In genomic region chr5:122165233-122165915, GRCm38 (mm10) we compare ENCODE assay signal across 10 mouse cellular contexts. TPM values are rescaled to one million over a fixed set of nuclear protein-coding genes. Genes with fewer than 3 reads are reported as not detected.
A peak's percentile ranks its signal among the peaks of the same experiment; 100 is the strongest.
DNase-seq lines count a peak whose midpoint lies in the region; ATAC-seq lines count a peak whose summit lies in the region.
"Had no signal": no experiment of that assay in that cellular context is flagged by ENCODE, and none has a peak within 500 bp of the region (broad histone marks: within the 10 kb centered on the region; RNA-seq: fewer than 3 reads in every experiment).

No protein-coding gene starts in this region.

- H3K4me2 ChIP-seq in forebrain, embryonic 13.5 days = peak overlapping the region; percentile 11
- H3K4me2 ChIP-seq: liver, embryonic 15.5 days; stomach, embryonic 15.5 days had no signal

- no peaks in the 10 kb centered on the region for H3K9me3 ChIP-seq in heart, embryonic 10.5 days
- no peaks in the 10 kb centered on the region for H3K9me3 ChIP-seq in forebrain, embryonic 13.5 days (replicated peaks)
- H3K9me3 ChIP-seq: liver, embryonic 15.5 days; stomach, embryonic 15.5 days had no signal

- H3K27me3 ChIP-seq in heart, embryonic 10.5 days (ENCODE audit: insufficient read depth, poor library complexity, severe bottlenecking) = no peaks in the 10 kb centered on the region
- no peaks in the 10 kb centered on the region for H3K27me3 ChIP-seq in forebrain, embryonic 13.5 days
- H3K27me3 ChIP-seq: liver, embryonic 15.5 days; stomach, embryonic 15.5 days had no signal

- peaks cover 95% of the 10 kb centered on the region for H3K36me3 ChIP-seq in heart, embryonic 10.5 days
- H3K36me3 ChIP-seq in forebrain, embryonic 13.5 days (ENCODE audit: poor library complexity, severe bottlenecking) = peaks cover 87% of the 10 kb centered on the region

- no peak for DNase-seq in heart, embryonic 10.5 days (ENCODE audit: low spot score)
- no peak for DNase-seq in heart, postnatal 25 days (ENCODE audit: low spot score)
- peak; percentile 32 for DNase-seq in R1 (ENCODE audit: low read depth, low spot score)
- DNase-seq in left cerebral cortex, postnatal 25 days (ENCODE audit: low spot score in 2 of 2) = peak; percentile 51 to 88
- no peak for DNase-seq in spleen, postnatal 4 days (ENCODE audit: low spot score in 2 of 2)
- no peak for DNase-seq in spleen, adult 12 weeks (ENCODE audit: low spot score)
- DNase-seq in frontal cortex, postnatal 25 days (ENCODE audit: low spot score in 2 of 2) = no peak

- H3K4me1 ChIP-seq in heart, embryonic 10.5 days = peaks cover 70% of the 10 kb centered on the region
- peaks cover 73% of the 10 kb centered on the region for H3K4me1 ChIP-seq in forebrain, embryonic 13.5 days

- peak overlapping the region; percentile 29 for H3K27ac ChIP-seq in heart, embryonic 10.5 days
- H3K27ac ChIP-seq in forebrain, embryonic 13.5 days = peak overlapping the region; percentile 72
- H3K27ac ChIP-seq: liver, embryonic 15.5 days; stomach, embryonic 15.5 days had no signal

- ATAC-seq in forebrain, embryonic 13.5 days = no peak

- H3K4me3 ChIP-seq in heart, embryonic 10.5 days = no peak overlapping the region
- H3K4me3 ChIP-seq in forebrain, embryonic 13.5 days = no peak overlapping the region
- H3K4me3 ChIP-seq: liver, embryonic 15.5 days; stomach, embryonic 15.5 days had no signal

- peak overlapping the region; percentile 17 for H3K9ac ChIP-seq in forebrain, embryonic 13.5 days
- H3K9ac ChIP-seq: liver, embryonic 15.5 days; stomach, embryonic 15.5 days had no signal

- WGBS in heart, embryonic 10.5 days = 60% methylated on average over 6 of the region's 6 CpGs
- 49% methylated on average over 6 of the region's 6 CpGs for WGBS in forebrain, embryonic 13.5 days

- intact Hi-C loops in heart, postnatal 25 days (cut with DNase I) = no loop called here
- intact Hi-C loops in left cerebral cortex, postnatal 25 days (cut with DNase I) = no loop called here

RNA-seq across cellular contexts. Expression of gene Ppp1cc, which starts 7.3 kb away (rescaled TPM):
- polyA plus RNA-seq in heart, embryonic 10.5 days (2016; fragmentation: Nextera tagmentation; extraction: Ambion mirVana) = 243 and 295 TPM in 2 replicates
- 100 to 1,000 TPM; 113 to 128 TPM for total RNA-seq in heart, postnatal 25 days (2021)
- polyA plus RNA-seq in forebrain, embryonic 13.5 days (2015; fragmentation: Nextera tagmentation; extraction: Ambion mirVana) = 288 TPM in 2 replicates
- total RNA-seq in left cerebral cortex, postnatal 25 days (2021) = 100 to 1,000 TPM; 169 to 202 TPM

RNA-seq across cellular contexts. Expression of gene Ccdc63, which starts 24.8 kb away (rescaled TPM):
- 0.20 and 0.39 TPM in 2 replicates for polyA plus RNA-seq in heart, embryonic 10.5 days (2016; fragmentation: Nextera tagmentation; extraction: Ambion mirVana)
- not detected for total RNA-seq in heart, postnatal 25 days (2021)
- polyA plus RNA-seq in forebrain, embryonic 13.5 days (2015; fragmentation: Nextera tagmentation; extraction: Ambion mirVana) = not detected in 2 replicates
- under 1 TPM; 0.48 to 0.82 TPM for total RNA-seq in left cerebral cortex, postnatal 25 days (2021)
- polyA plus RNA-seq: stomach, embryonic 15.5 days had no signal

RNA-seq across cellular contexts. Expression of gene Hvcn1, which starts 41.2 kb away (rescaled TPM):
- 2.7 and 6.7 TPM in 2 replicates for polyA plus RNA-seq in heart, embryonic 10.5 days (2016; fragmentation: Nextera tagmentation; extraction: Ambion mirVana)
- 1 to 10 TPM in 1 of 2 experiments, under 1 TPM in 1; 0.81 to 1.1 TPM for total RNA-seq in heart, postnatal 25 days (2021)
- polyA plus RNA-seq in forebrain, embryonic 13.5 days (2015; fragmentation: Nextera tagmentation; extraction: Ambion mirVana) = 2.9 and 3.0 TPM in 2 replicates
- total RNA-seq in left cerebral cortex, postnatal 25 days (2021) = 1 to 10 TPM; 1.8 to 3.8 TPM

Comparison
In these comparisons a context has a peak if more than half of its experiments do, and no peak if none do; other contexts are left out.
1. DNase-seq: peak in R1 (single experiment) and left cerebral cortex, postnatal 25 days (2 of 2); none in heart, embryonic 10.5 days (single experiment), heart, postnatal 25 days (single experiment), spleen, postnatal 4 days (0 of 2), spleen, adult 12 weeks (single experiment) and frontal cortex, postnatal 25 days (0 of 2).